Mouse (Mus musculus): ENCODE data around the gene Unc119. TPM values are rescaled to one million over a fixed set of nuclear protein-coding genes. Genes with fewer than 3 reads are reported as not detected.

The Unc119 gene
- polyA plus RNA-seq, 1 experiment from 2014 or later = 71.4 TPM

Other genes starting within 250 kb of the Unc119 start
- 14.1 and 16.9 TPM in 2 replicates for gene Fam222b, start 248.8 kb upstream of the Unc119 start, polyA plus RNA-seq (2015; fragmentation: Nextera tagmentation; extraction: Ambion mirVana)
- gene Traf4, start 177.9 kb upstream of the Unc119 start, polyA plus RNA-seq (2015; fragmentation: Nextera tagmentation; extraction: Ambion mirVana) = 91.5 and 103 TPM in 2 replicates
- 17.4 and 18.1 TPM in 2 replicates for gene Nek8, start 166.8 kb upstream of the Unc119 start, polyA plus RNA-seq (2015; fragmentation: Nextera tagmentation; extraction: Ambion mirVana)
- 15.4 and 17.2 TPM in 2 replicates for gene Tlcd1, start 166.8 kb upstream of the Unc119 start, polyA plus RNA-seq (2015; fragmentation: Nextera tagmentation; extraction: Ambion mirVana)
- gene Rpl23a, start 159.9 kb upstream of the Unc119 start, polyA plus RNA-seq (2015; fragmentation: Nextera tagmentation; extraction: Ambion mirVana) = 1,597 and 1,678 TPM in 2 replicates
- 172 and 188 TPM in 2 replicates for gene Rab34, start 155.1 kb upstream of the Unc119 start, polyA plus RNA-seq (2015; fragmentation: Nextera tagmentation; extraction: Ambion mirVana)
- 3.2 and 4.1 TPM in 2 replicates for gene Proca1, start 150.1 kb upstream of the Unc119 start, polyA plus RNA-seq (2015; fragmentation: Nextera tagmentation; extraction: Ambion mirVana)
- gene Sdf2, start 97.7 kb upstream of the Unc119 start, polyA plus RNA-seq (2015; fragmentation: Nextera tagmentation; extraction: Ambion mirVana) = 81.9 and 90.6 TPM in 2 replicates
- 30.3 and 32.2 TPM in 2 replicates for gene Supt6, start 97.5 kb upstream of the Unc119 start, polyA plus RNA-seq (2015; fragmentation: Nextera tagmentation; extraction: Ambion mirVana)
- gene 2610507B11Rik, start 81.7 kb upstream of the Unc119 start, polyA plus RNA-seq (2015; fragmentation: Nextera tagmentation; extraction: Ambion mirVana) = 73.7 and 79.6 TPM in 2 replicates
- 0.28 TPM in 1 of 2 replicates, not detected in the other for gene BC030499, start 52.6 kb upstream of the Unc119 start, polyA plus RNA-seq (2015; fragmentation: Nextera tagmentation; extraction: Ambion mirVana)
- gene Spag5, start 42.0 kb upstream of the Unc119 start, polyA plus RNA-seq (2015; fragmentation: Nextera tagmentation; extraction: Ambion mirVana) = 36.4 and 44.3 TPM in 2 replicates
- 16.6 and 21.1 TPM in 2 replicates for gene Aldoc, start 20.5 kb upstream of the Unc119 start, polyA plus RNA-seq (2015; fragmentation: Nextera tagmentation; extraction: Ambion mirVana)
- 75.7 and 79.5 TPM in 2 replicates for gene Pigs, start 15.1 kb upstream of the Unc119 start, polyA plus RNA-seq (2015; fragmentation: Nextera tagmentation; extraction: Ambion mirVana)
- gene Foxn1, start 43.1 kb downstream of the Unc119 start, polyA plus RNA-seq (2015; fragmentation: Nextera tagmentation; extraction: Ambion mirVana) = 0.73 and 1.1 TPM in 2 replicates
- 0.62 TPM in 1 of 2 replicates, not detected in the other for gene Slc13a2, start 78.7 kb downstream of the Unc119 start, polyA plus RNA-seq (2015; fragmentation: Nextera tagmentation; extraction: Ambion mirVana)
- gene Slc46a1, start 122.2 kb downstream of the Unc119 start, polyA plus RNA-seq (2015; fragmentation: Nextera tagmentation; extraction: Ambion mirVana) = 13.5 and 16.2 TPM in 2 replicates
- 2.6 and 3.2 TPM in 2 replicates for gene Sarm1, start 154.3 kb downstream of the Unc119 start, polyA plus RNA-seq (2015; fragmentation: Nextera tagmentation; extraction: Ambion mirVana)
- gene Vtn, start 155.6 kb downstream of the Unc119 start, polyA plus RNA-seq (2015; fragmentation: Nextera tagmentation; extraction: Ambion mirVana) = 2.2 and 8.7 TPM in 2 replicates
- not detected in 2 replicates for gene Sebox, start 160.0 kb downstream of the Unc119 start, polyA plus RNA-seq (2015; fragmentation: Nextera tagmentation; extraction: Ambion mirVana)
- 46.6 and 50.9 TPM in 2 replicates for gene Tmem199, start 168.7 kb downstream of the Unc119 start, polyA plus RNA-seq (2015; fragmentation: Nextera tagmentation; extraction: Ambion mirVana)
- gene Poldip2, start 168.7 kb downstream of the Unc119 start, polyA plus RNA-seq (2015; fragmentation: Nextera tagmentation; extraction: Ambion mirVana) = 168 and 182 TPM in 2 replicates
- 73.0 and 78.1 TPM in 2 replicates for gene Tnfaip1, start 192.8 kb downstream of the Unc119 start, polyA plus RNA-seq (2015; fragmentation: Nextera tagmentation; extraction: Ambion mirVana)
- gene Ift20, start 192.9 kb downstream of the Unc119 start, polyA plus RNA-seq (2015; fragmentation: Nextera tagmentation; extraction: Ambion mirVana) = 176 and 183 TPM in 2 replicates
- 61.0 and 66.7 TPM in 2 replicates for gene Tmem97, start 207.3 kb downstream of the Unc119 start, polyA plus RNA-seq (2015; fragmentation: Nextera tagmentation; extraction: Ambion mirVana)

Data from embryonic facial prominence, embryonic 13.5 days (tissue).